Mouse (Mus musculus) cerebellum, adult (tissue): Measurements from ENCODE around the gene Wdr48.

Experiments used
- ATAC-seq: cut with Nextera tagmentation; 2 replicates; pipeline ENCODE4 v1.9.2; 2017; ENCODE audit warnings: mild to moderate bottlenecking, moderate library complexity, mixed read lengths; ENCODE audit not compliant: insufficient number of reproducible peaks, low FRiP score, low TSS enrichment

Wdr48 gene

DNA sequence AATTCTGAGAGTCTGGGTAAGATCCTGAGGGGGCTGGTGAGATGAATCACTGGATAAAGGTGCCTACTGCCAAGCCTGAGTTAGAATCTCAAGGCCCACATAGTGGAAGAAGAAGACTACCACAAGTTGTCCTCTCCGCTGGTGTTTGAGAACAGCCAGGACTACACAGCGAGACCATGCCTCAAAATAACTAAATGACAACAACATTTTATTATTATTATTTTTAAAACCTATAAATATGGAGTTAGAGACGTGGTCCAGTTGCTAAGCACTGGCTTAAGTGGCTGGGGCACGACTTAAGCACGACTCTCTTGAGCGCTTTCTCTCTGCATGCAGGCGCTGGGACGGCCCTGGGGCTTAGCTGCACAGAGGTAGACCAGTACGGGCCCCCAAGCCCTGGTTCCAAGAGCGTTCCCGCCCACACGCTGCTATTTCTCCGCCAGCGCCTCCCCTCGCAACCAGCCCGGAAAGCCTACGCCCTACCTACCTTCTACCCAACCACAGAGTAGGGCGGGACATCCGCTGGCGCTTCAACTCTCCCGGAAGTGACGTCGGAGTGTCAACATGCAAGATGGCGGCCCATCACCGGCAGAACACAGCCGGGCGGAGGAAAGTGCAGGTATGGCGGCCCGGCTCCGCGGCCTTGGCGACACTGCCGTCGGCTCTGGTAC lies at the start of gene Wdr48:
Wdr48 (plus strand) TSS at position 540 of the 671 bp plus-strand sequence.
- ATAC-seq, result peak; percentile 97

DNA sequence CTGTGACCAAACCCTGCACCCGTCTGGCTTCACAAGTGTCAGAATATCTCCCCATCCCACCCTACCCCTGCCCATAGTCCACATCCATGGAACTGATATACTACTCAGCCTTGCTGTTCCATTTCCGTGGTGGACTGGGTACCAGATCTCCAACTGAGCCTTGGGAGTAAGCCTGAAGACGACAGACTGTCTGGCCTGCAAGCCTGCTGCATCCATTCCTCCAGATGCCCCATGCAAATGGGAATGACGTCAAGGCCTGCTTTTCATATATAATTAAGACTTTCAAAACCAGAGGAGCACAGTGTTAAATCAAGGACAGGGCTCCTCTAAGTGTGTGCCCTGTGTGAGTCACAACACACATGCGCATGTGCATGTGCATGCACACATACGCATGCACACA lies 47.5 kb upstream of the Wdr48 start:
- ATAC-seq, result no peak

DNA sequence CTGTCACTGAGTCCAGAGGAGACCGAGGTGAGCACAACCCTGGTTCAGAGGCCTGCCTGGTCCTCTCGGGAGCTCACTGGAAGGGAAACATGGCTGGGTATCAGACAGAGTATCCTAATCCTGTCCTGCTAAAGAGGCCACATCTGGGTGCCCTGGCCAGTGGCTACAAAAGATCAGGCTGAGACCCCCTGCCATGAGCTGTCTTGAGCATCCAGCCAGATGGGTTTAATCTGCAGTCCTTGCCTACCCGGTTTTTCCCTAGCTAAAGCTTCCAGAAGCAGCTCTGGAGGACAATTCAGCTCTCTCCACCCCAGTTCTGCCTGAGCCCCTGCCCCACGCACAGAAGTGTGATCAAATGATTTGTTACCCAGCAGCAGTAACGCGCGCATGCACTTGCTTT lies 46.0 kb upstream of the Wdr48 start:
- ATAC-seq, result no peak

DNA sequence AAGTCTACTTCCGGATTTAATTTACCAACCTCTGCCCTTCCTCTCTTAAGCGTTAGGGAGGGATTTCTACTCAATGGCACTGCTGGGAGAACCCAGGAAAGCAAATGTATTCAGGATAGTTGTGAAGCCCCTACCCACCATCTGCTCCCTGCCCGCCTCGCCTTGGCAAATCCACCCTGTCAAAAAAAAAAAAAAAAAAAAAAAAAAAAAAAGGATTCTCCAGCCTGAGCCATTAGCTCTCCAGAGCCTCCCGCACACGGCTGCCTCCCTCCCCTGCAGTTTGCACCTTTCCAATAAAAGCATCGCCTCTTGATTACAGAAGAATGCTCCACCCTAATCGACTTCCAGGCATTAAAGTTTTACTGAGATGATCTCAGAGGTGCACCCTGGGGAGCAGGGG lies 45.5 kb upstream of the Wdr48 start:
- ATAC-seq, result no peak

DNA sequence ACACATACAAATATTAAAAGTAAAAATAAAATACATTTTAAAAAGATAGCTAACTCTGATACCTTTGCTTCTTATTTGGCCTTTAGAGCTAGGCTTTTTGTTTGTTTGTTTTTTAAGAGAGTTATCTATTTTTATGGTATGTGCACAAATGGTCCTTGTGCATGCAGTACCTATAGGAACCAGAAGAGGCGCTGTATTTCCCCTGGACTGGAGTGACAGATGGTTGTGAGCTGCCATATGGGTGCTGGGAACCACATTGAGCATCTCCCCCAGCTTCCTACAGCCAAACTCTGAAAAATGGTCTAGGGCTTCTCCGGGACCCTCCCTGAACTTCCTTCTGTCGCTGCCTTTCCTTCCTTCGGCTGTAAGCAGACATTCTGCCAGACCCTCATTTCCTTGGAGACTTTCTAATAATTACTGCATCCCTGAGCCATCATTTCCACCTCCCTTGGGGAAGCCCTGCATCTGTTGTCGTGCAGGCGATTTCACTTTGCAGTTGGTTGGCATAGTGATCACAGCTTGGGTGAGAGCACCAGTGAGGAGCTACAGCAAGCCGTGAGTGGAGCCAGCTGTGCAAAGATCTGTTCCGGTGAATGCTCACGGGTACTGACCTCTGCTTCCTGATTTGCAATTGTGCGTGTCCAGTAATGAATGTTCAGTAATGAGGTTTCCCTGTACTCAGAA lies 42.2 kb upstream of the Wdr48 start:
- no peak for ATAC-seq

DNA sequence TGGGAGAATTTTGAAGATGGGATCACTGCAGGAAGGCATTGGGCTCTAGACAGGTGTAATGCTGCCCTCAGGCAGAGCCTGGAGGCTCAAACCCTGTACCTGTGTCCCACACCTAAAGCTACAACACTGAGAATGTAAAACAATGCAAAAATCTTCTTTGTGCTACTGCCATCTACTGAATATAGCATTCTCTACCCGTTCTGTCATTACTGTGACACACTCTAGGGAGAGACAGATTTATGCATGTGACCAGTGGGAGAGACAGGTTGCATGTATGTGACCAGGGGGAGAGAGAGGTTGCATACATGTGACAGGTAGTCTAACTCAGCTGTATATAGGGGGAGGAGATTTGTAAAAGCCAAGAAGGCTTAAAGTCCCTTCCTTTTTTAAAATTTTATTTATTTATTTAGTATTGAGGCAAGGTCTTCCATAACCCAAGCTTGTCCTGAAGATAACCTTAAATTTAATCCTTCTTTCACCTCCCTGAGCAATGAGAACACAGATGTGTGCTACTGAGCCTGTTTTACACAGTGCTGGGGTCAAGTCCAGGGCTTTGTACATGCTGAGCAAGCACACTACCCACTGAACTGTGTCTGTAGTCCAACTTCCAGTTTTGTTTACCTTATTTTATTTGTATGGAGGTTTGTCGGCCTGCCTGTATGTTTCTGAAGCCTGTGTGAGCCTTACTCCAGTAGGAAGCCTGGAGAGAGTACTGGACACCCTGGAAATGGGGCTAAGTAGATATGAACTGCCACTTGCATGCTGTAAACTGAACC lies 41.4 kb upstream of the Wdr48 start:
- ATAC-seq, result no peak

DNA sequence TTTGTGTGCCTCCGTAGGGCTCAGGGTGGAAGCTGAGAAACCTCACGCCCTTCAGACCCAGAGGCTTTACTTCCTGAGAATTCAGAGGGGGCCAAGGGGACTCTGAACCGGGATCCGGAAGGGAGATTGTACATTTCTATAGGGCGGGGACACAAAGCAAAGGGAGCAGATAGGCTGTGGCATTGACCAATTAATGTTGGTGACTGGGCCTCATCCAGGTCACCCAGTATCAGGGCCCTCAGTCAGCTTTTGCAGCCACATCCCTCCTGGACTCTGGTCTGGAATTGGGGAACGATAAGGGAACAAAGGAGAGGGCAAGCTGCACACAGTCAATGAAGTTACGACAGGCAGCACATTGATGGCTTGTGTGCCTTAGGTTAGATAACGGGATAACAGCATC lies 40.5 kb upstream of the Wdr48 start:
- no peak for ATAC-seq

DNA sequence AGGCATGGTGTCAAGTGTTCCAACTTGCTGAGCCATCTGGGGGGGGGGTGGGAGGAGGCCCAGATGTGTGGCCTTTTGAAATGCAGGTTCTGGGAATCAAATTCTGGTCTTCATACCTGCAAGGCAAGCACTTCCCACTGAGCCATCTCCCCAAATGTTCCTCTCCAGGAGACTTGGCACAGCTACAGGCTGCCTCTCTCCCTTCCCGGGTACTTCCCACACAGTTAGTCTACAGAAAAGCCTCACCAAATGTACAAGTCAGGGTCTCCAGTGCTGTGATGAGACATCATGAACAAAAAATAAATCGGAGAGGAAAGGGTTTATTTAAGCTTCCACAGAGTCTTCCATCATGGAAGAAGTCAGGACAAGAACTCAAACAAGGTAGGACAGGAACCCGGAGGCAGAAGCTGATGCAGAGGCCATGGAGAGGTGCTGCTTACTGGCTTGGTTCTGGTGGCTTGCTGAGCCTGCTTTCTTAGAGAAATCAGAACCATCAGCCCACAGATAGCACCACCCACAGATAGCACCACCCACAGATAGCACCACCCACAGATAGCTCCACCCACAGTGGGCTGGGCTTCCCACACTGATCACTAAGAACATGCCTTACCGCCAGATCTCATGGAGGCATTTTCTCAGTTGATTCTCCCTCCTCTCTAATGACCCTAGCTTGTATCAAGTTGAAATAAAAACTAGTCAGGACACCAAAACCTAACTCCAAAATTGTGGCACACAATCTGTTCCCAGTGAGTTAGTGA lies 7.4 kb upstream of the Wdr48 start:
- no peak for ATAC-seq

DNA sequence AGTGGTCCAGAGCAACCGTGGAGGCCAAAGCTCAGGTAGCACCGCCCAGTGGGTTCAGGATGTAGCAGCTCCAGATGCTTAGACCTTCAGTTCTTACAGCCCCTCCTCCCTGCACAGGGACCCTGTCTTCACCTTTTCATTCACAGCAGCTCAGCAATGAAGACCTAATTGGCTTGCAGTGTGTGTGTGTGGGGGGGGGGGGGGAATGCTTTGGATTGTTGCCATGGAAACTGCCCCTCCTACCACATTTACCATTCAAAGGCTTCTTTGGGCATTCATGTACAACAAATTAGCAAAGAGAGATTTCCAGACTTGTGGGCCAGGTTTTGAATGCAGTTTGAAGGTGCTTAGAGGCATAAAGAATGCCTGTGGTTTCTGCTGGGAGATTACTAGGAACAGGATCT lies 5.8 kb upstream of the Wdr48 start:
- ATAC-seq, result no peak

DNA sequence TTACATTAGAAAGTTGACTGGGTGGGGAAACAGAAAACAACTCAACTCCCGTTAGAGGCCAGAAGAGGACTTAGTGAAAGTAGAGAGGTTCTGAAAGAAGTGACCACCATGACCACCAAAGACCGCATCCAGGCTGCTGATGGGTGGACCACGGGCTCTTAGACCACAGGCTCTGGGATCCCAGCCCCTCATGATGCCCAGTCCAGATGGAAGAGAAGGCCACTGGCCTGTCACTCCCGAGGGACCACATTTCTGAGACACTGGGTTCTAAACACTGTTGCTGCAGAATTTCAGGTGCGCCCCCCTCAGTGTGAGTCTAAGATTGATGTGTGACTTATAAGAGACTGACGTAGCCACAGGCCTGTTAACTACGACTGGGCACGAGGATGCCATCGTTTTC lies 5.2 kb upstream of the Wdr48 start:
- no peak for ATAC-seq

DNA sequence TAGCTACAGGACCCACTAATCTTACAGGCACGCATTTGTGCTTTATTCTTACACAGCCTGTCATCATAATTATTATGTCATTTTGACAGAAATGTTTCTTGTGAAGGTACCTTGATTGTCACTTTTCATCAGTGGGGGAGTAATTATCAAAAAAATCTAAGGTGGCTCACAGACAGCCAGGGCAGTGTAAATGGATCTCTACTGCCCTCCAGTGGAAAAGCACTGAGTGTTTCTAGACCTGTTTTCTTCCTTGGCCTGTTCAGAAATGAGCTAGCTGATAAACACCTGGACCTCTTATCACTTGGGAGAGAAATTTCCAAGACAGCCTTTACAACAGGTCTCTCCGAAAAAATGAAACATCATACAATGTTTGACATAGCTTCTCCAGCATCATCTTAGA lies 4.0 kb upstream of the Wdr48 start:
- no peak for ATAC-seq

DNA sequence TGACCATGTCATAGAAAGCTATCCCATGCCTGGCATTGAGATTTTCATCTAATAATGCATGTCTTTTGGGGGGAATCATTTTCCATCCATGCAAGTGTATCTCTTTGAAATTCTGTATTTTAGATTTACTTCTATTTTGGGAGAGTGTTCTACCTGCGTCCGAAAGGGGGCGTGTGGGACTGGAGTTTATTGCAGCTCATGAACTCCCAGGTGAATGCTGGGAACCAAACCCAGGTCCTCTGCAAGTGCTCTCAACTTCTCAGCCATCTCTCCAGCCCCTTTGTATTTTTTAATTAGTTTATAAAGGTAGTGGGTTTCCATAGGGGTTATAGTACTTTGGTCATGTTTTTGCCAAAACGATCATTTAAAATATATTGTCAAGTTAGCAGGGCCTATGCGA lies 797 bp upstream of the Wdr48 start:
- ATAC-seq, result no peak

DNA sequence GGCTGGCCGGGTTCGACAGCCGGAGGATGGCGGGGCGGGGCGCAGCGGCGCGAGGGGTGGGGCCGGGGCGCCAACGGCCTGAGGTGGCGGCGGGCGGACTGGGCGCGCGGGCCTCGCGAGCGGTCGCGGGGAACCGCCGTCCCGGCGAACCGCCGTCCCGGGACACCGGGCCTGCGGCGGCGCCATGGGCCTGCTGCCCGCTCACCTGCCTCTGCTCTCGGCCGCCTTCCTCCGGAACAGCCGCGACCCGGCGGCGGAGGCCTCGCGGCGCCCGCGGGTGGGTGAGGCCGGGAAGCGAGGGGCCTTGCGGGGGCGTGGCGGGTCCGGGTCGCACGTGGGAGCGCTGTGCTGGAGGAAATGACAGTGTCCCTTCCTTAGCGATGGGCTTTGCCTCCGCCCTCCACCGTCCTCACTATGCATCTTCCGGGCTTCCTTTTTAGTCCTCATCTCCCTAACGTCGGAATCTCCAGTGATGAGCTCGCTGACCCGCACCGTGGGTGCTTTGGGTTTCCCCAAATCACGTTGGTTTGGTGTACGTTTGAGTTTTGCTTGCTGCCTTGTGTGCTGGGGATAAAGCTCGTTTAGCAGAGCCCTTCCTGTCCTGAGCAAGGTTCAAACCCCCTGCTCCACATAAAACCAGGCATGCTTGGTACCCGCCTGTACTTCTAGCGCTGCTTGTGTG lies 503 bp downstream of the Wdr48 start:
- no peak for ATAC-seq

DNA sequence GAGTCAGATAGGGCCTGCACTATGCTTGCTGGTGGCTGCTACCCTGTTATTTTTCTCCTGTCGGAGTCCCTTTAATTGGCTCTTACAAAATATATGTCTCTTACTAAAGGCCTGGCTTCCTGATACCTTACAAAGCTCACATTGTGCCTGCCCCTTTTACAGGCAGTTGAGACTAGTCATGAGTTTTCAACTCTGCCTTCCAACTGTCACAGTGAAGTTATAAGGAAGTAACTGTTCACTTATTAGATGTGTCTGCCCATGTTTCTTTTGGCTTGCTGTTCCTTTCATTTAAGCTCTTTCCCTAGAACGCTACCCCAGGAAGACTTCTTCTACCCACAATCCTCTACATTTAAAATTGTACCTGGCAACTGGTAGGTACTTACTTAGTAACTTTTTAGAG lies 4.8 kb downstream of the Wdr48 start:
- no peak for ATAC-seq

DNA sequence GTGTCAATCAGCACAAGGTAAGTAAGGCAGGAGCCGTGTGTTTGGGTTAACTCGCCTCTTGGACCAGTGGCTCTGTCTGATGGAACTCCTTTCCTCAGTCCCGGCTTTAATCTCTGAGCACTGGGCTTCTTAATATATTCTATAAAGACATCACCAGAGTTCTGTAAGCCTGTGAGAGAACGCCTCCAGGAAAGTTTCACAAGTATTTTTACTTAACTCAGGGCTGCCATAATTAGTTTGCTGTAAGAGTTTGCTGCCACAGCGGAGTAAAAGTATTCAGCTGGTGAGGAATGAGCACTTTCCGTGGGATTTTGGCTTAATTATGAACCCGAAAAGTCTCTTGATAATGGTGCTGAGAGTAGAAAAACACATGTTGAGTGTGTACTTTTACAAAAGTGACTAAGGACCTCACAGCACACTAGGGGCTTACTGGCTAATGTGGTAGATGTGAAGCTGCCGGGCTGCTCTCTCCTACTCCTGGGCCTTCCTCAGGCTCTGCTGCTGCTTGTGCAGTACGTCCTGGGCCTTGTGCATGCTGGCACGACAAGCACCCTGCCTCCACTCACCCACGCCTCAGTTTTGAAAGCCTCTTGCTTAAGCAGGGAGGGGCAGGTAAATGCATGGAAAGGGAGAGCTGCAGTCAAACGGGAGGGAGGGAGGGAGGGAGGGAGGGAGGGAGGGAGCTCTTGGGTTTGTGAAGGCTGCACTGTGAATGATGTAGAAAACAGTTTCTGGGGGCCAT lies 7.9 kb downstream of the Wdr48 start:
- ATAC-seq, result no peak

DNA sequence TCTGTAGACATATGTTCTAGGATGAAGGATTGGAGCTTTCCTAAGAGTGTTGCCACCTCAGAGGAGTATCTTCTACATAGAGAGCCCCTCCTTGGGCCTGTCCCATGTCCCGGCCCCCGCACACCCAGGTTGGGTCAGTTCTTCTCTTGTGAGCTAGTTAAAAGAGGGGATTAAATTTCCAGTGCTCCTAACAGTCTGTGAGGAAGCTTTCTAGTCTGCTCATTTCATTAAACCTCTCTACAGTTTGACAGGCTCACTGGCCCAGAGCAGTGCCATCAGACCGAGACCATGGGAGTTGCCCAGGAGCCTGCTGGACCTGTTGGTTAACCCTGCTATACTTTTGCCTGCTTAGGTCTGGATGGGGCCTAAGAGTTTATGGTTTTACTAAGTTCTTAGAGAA lies 14.0 kb downstream of the Wdr48 start:
- ATAC-seq, result no peak

DNA sequence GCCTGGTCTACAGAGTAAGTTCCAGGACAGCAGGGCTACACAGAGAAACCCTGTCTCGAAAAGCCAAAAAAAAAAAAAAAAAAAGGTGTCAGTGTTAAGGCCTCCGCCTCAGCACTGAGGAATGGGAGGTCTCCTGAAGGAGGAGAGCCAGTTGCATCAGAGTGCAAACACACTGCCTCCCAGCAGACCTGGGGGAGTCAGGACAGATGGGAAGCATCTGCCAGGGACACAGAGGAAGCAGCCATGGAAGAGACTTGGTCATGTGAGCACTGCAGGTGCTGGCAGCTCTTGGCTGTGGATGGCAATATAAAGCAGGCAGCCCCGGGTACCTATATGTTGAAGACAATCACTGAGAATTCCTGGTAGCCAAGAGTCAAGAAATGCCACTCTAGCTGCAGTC lies 15.3 kb downstream of the Wdr48 start:
- no peak for ATAC-seq

DNA sequence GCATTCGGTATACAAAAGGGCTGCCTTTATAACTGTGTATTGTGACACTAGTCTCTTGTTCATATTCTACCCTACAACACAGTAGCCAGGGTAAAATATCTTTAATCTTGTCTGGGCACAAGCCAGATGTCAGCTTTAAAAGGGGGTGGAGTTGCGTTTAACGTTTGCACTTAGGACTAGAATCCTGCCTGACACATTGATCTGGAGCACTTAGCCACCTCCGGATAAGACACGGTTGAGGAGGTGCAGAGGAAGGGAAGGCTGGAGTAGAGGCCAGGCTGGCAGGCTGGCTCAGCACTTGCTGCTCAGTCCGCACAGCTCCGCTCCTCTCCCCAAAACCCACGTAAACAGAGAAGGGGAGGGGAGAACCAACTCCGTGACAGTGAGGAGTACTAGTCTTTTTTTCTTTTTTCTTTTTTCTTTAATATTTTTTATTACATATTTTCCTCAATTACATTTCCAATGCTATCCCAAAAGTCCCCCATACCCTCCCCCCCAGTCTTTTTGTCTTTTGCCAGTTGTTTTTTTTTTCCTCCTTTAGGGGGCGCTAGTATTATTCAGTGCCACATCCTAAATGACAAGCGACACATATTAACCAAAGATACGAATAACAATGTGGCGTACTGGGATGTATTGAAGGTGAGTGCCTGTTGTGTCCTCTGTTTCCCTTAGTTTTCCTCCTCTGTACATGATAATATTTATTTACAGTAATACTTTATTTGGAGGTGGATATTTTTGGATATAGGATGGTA lies 18.6 kb downstream of the Wdr48 start:
- ATAC-seq, result no peak

DNA sequence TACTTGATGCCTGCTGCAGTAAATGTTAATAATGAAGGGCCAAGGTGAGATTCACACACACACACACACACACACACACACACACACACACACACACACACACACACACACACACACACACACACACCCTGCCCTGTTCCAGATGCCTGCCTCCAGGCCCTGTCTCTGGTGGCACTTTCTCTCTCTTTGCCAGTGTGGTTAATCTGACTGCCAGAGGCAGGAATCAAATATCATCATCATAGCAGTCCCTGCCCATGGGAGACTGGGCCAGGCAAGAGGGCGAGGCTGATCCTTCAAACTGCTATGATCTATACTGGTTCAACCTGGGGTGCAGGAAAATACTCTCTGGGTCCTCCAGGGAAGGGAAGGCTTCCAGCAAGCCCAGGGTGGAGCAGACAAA lies 25.2 kb downstream of the Wdr48 start:
- no peak for ATAC-seq
